8 mouse cellular contexts compared by ENCODE assay signal in the genomic region with DNA sequence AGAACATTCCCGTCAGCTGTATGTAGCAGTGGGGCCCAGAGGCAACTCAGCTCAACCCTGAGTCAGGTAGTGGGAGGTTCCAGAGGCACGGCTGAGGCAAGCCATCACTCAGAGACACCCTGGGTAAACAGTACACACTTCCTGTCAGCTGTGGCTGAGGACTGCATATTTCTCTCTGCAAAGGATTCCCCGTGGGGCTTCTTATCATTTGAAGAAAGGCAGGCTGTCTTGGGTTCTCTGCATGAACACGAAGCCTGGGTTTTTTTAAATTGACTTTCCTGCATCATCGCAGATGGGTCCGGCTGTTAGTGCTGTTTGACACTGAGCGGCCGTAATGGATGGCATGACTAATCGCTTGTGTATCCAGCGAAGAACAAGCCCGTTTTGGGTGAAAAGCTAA. TPM values are rescaled to one million over a fixed set of nuclear protein-coding genes. Genes with fewer than 3 reads are reported as not detected.
A peak's percentile ranks its signal among the peaks of the same experiment; 100 is the strongest.
DNase-seq lines count a peak whose midpoint lies in the region; ATAC-seq and TF ChIP-seq lines count a peak whose summit lies in the region.

No protein-coding gene starts in this region.

- no peak overlapping the region for H3K27ac ChIP-seq in heart, embryonic 13.5 days (replicated peaks)
- H3K27ac ChIP-seq in liver, postnatal 0 days (ENCODE audit: low read depth), result no peak overlapping the region
- H3K27ac ChIP-seq in stomach, postnatal 0 days (replicated peaks), result no peak overlapping the region

- no peak for ATAC-seq in heart, embryonic 13.5 days (ENCODE audit: extremely low read depth, insufficient number of reproducible peaks, low FRiP score, low TSS enrichment)
- peak; percentile 61 for ATAC-seq in liver, postnatal 0 days
- peak; percentile 94 for ATAC-seq in stomach, postnatal 0 days (ENCODE audit: low FRiP score, low TSS enrichment)

- H3K36me3 ChIP-seq in heart, embryonic 13.5 days, result no peaks in the 10 kb centered on the region
- no peaks in the 10 kb centered on the region for H3K36me3 ChIP-seq in liver, postnatal 0 days (replicated peaks; ENCODE audit: insufficient read depth, low read length)
- no peaks in the 10 kb centered on the region for H3K36me3 ChIP-seq in stomach, postnatal 0 days (ENCODE audit: control insufficient read depth, insufficient read depth, low read length)

- peaks cover 9% of the 10 kb centered on the region; the same call in 1 of the 2 replicates for H3K4me1 ChIP-seq in heart, embryonic 13.5 days
- H3K4me1 ChIP-seq in liver, postnatal 0 days (ENCODE audit: insufficient read depth), result no peaks in the 10 kb centered on the region
- no peaks in the 10 kb centered on the region for H3K4me1 ChIP-seq in stomach, postnatal 0 days (replicated peaks; ENCODE audit: control insufficient read depth, insufficient read depth)

- no peak overlapping the region for H3K4me3 ChIP-seq in heart, embryonic 13.5 days
- H3K4me3 ChIP-seq in liver, postnatal 0 days (ENCODE audit: low read depth, low read length), result no peak overlapping the region
- H3K4me3 ChIP-seq in stomach, postnatal 0 days (ENCODE audit: low read depth, low read length), result no peak overlapping the region

- TF ChIP-seq EP300 in liver, postnatal 0 days (IDR thresholded peaks at IDR 0.05; ENCODE audit: low read depth), result no peak
- no peak for TF ChIP-seq EP300 in stomach, postnatal 0 days (optimal IDR thresholded peaks at IDR 0.05)

- H3K9me3 ChIP-seq in heart, embryonic 13.5 days, result no peaks in the 10 kb centered on the region; the same call in 1 of the 2 replicates
- H3K9me3 ChIP-seq in liver, postnatal 0 days (ENCODE audit: low read length), result no peaks in the 10 kb centered on the region
- H3K9me3 ChIP-seq in stomach, postnatal 0 days (ENCODE audit: control insufficient read depth, low read length), result no peaks in the 10 kb centered on the region

- WGBS in heart, embryonic 13.5 days, result 19% methylated on average over 11 of the region's 11 CpGs
- WGBS in liver, postnatal 0 days (ENCODE audit: insufficient replicate concordance), result 30% methylated on average over 11 of the region's 11 CpGs
- WGBS in stomach, postnatal 0 days, result 10% methylated on average over 11 of the region's 11 CpGs

- H3K9ac ChIP-seq in heart, embryonic 13.5 days, result no peak overlapping the region
- H3K9ac ChIP-seq in liver, postnatal 0 days (replicated peaks), result no peak overlapping the region
- H3K9ac ChIP-seq in stomach, postnatal 0 days (ENCODE audit: low read length), result no peak overlapping the region

- peak; percentile 7 for DNase-seq in A20 (ENCODE audit: low read depth, low spot score)
- peak; percentile 44 for DNase-seq in NIH3T3 (ENCODE audit: low read depth)
- no peak for DNase-seq in liver, postnatal 0 days
- peak; percentile 61 for DNase-seq in stomach, postnatal 0 days (ENCODE audit: low spot score)
- DNase-seq in right cerebral cortex, postnatal 4 days, result no peak
- DNase-seq in layer of hippocampus, postnatal 36 days, result no peak
- no peak for DNase-seq in right cerebral cortex, postnatal 36 days (ENCODE audit: low spot score in 2 of 2)

- no peak for TF ChIP-seq CTCF in liver, postnatal 0 days (IDR thresholded peaks at IDR 0.05; ENCODE audit: low read depth)
- TF ChIP-seq CTCF in stomach, postnatal 0 days (IDR thresholded peaks at IDR 0.05; ENCODE audit: low read depth), result no peak

- peaks cover 4% of the 10 kb centered on the region; the same call in 1 of the 2 replicates for H3K27me3 ChIP-seq in heart, embryonic 13.5 days (replicated peaks)
- no peaks in the 10 kb centered on the region for H3K27me3 ChIP-seq in liver, postnatal 0 days (ENCODE audit: insufficient read depth, low read length)
- no peaks in the 10 kb centered on the region for H3K27me3 ChIP-seq in stomach, postnatal 0 days (ENCODE audit: control insufficient read depth, insufficient read depth, low read length)

- H3K4me2 ChIP-seq in heart, embryonic 13.5 days, result peak overlapping the region; percentile 23
- no peak overlapping the region for H3K4me2 ChIP-seq in liver, postnatal 0 days (ENCODE audit: low read depth, low read length)
- 0 out of 2 replicates have a peak overlapping the region, but pooled peaks have one; percentile 25 for H3K4me2 ChIP-seq in stomach, postnatal 0 days (replicated peaks; ENCODE audit: low read depth)

RNA-seq across cellular contexts. Expression of gene Bean1, which starts 21.3 kb away (rescaled TPM):
- polyA plus RNA-seq in heart, embryonic 13.5 days (2015; fragmentation: Nextera tagmentation; extraction: Ambion mirVana), result 0.55 and 0.65 TPM in 2 replicates
- polyA plus RNA-seq in liver, postnatal 0 days (2015; fragmentation: Nextera tagmentation; extraction: Ambion mirVana), result not detected in 2 replicates
- polyA plus RNA-seq in stomach, postnatal 0 days (2015; fragmentation: Nextera tagmentation; extraction: Ambion mirVana), result 0.81 and 0.88 TPM in 2 replicates
- total RNA-seq in layer of hippocampus, postnatal 36 days (2021), result 1 to 10 TPM; 5.7 to 5.8 TPM

RNA-seq across cellular contexts. Expression of gene Tk2, which starts 56.9 kb away (rescaled TPM):
- polyA plus RNA-seq in heart, embryonic 13.5 days (2015; fragmentation: Nextera tagmentation; extraction: Ambion mirVana), result 10.3 and 10.8 TPM in 2 replicates
- 10.3 and 10.6 TPM in 2 replicates for polyA plus RNA-seq in liver, postnatal 0 days (2015; fragmentation: Nextera tagmentation; extraction: Ambion mirVana)
- 11.0 and 13.4 TPM in 2 replicates for polyA plus RNA-seq in stomach, postnatal 0 days (2015; fragmentation: Nextera tagmentation; extraction: Ambion mirVana)
- total RNA-seq in layer of hippocampus, postnatal 36 days (2021), result 10 to 100 TPM; 35.5 to 38.6 TPM

RNA-seq across cellular contexts. Expression of gene Cklf, which starts 59.2 kb away (rescaled TPM):
- polyA plus RNA-seq in heart, embryonic 13.5 days (2015; fragmentation: Nextera tagmentation; extraction: Ambion mirVana), result 25.6 and 35.1 TPM in 2 replicates
- polyA plus RNA-seq in liver, postnatal 0 days (2015; fragmentation: Nextera tagmentation; extraction: Ambion mirVana), result 16.7 and 17.3 TPM in 2 replicates
- polyA plus RNA-seq in stomach, postnatal 0 days (2015; fragmentation: Nextera tagmentation; extraction: Ambion mirVana), result 24.1 and 25.3 TPM in 2 replicates
- 1 to 10 TPM; 5.8 to 8.0 TPM for total RNA-seq in layer of hippocampus, postnatal 36 days (2021)

Comparison
In these comparisons a context has a peak if more than half of its experiments do, and no peak if none do; other contexts are left out.
1. DNase-seq: peak in A20 (single experiment), NIH3T3 (single experiment) and stomach, postnatal 0 days (single experiment); none in liver, postnatal 0 days (single experiment), right cerebral cortex, postnatal 4 days (single experiment), layer of hippocampus, postnatal 36 days (0 of 2) and right cerebral cortex, postnatal 36 days (0 of 2).